Mouse (Mus musculus): Measurements from ENCODE around the gene Zfp526.

- TF ChIP-seq CTCF (IDR thresholded peaks at IDR 0.05; ENCODE audit: control insufficient read depth, insufficient read depth, insufficient replicate concordance, low read depth, low read length) (no peak), POLR2A (IDR thresholded peaks at IDR 0.05; ENCODE audit: control insufficient read depth, low read depth, low read length) (no peak)
Observed at GRCm38 (mm10) chr7:25217653-25218395, 3.4 kb upstream of the Zfp526 start.

Data from testis, adult 2 months (tissue).